Mouse (Mus musculus): ENCODE results near the gene Kcnj10. TPM values are rescaled to one million over a fixed set of nuclear protein-coding genes. Genes with fewer than 3 reads are reported as not detected.

Kcnj10 gene
- polyA plus RNA-seq, 1 experiment from 2014 or later, result 1.6 TPM

DNA sequence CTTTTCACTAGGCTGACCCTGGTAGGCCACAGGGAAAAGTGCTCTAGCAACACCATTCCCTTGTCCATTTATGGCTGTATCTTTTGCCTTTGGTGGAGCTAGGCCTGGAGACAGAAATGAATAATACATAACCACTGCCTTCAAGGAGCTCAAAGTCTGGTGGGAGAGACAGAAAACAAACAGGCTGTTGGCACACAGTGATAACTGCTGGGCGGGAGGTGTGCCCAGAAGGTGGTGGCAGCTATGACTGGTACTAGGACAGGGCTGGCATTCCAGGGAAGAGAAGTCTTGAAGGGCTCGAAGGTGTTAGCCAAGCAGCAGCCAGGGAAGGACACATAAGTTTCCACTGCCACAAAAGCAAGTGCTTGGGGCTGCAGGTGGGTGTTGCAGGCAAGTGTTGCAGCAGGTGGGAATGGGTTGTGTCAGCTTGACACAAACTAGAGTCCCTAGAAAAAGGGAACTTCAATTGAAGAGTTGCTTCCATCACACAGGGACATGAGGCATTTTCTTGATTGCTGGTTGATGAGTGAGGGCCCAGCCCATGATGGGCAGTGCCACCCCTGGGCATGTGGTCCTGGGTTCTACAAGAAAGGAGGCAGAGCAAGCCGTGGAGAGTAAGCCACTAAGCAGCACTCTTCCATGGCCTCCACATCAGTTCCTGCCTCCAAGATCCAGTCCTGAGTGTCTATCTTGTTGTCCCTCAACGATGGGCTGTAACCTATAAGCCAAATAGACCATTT is 72.7 kb downstream of the Kcnj10 start:
- H3K9me3 ChIP-seq (replicated peaks; ENCODE audit: control insufficient read depth, low read length), result no peaks in the 10 kb centered on the region
- H3K9ac ChIP-seq (ENCODE audit: low read length), result no peak overlapping the region
- WGBS, result 93% methylated on average over 4 of the region's 4 CpGs
- no peak for DNase-seq (ENCODE audit: low spot score)
- no peaks in the 10 kb centered on the region for H3K36me3 ChIP-seq (ENCODE audit: control insufficient read depth, insufficient read depth, low read length)
- H3K4me1 ChIP-seq (ENCODE audit: control insufficient read depth, insufficient read depth, low read length), result no peaks in the 10 kb centered on the region
- no peak overlapping the region for H3K27ac ChIP-seq (ENCODE audit: low read depth, low read length)
- H3K4me2 ChIP-seq (ENCODE audit: low read length), result no peak overlapping the region
- no peaks in the 10 kb centered on the region for H3K27me3 ChIP-seq (replicated peaks; ENCODE audit: control insufficient read depth, insufficient read depth, low read length)
- no peak overlapping the region for H3K4me3 ChIP-seq (ENCODE audit: low read depth, low read length)
- no peak for ATAC-seq

DNA sequence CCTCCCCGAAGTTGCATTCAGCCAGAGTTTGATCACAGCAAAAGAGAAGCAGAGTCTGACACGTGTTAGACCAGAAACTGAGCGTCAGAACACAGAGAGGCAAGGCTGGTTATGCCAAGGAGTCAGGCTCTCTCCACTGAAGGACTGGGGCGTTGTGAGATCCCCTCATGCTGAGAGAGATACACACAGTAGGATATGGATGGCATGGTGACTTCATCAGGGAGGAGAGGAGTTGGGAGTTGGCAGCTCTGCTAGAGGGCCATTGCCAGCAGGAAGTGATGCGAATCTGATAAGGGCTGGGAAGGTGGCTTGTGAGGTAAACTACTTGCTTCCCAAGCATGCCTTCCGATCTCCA is 73.2 kb downstream of the Kcnj10 start:
- H3K27ac ChIP-seq (ENCODE audit: low read depth, low read length), result no peak overlapping the region
- no peaks in the 10 kb centered on the region for H3K9me3 ChIP-seq (replicated peaks; ENCODE audit: control insufficient read depth, low read length)
- H3K27me3 ChIP-seq (replicated peaks; ENCODE audit: control insufficient read depth, insufficient read depth, low read length), result no peaks in the 10 kb centered on the region
- no peaks in the 10 kb centered on the region for H3K36me3 ChIP-seq (ENCODE audit: control insufficient read depth, insufficient read depth, low read length)
- WGBS, result 84% methylated on average over 6 of the region's 6 CpGs
- no peak for ATAC-seq
- no peaks in the 10 kb centered on the region for H3K4me1 ChIP-seq (ENCODE audit: control insufficient read depth, insufficient read depth, low read length)
- H3K4me2 ChIP-seq (ENCODE audit: low read length), result no peak overlapping the region
- no peak for DNase-seq (ENCODE audit: low spot score)
- H3K9ac ChIP-seq (ENCODE audit: low read length), result no peak overlapping the region
- no peak overlapping the region for H3K4me3 ChIP-seq (ENCODE audit: low read depth, low read length)

DNA sequence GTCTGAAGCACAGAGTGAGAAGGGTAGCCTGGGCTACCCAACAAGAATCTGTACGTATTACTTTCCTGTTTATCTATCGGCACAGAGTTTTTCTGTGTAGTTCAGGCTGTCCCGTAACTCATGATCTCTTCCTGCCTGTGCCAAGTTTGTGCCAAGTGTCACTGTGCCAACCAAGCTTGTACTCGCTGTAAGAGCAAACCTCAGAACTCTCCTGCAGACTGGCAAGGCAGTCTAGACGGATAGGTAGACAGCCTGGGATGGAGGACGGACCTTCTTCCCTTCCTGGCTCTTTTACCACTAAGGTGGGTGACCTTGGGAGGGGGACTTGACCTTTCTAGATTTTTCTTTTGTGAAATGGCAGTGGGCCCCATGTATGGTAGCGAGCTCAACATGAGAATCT is 74.1 kb downstream of the Kcnj10 start:
- Histone ChIP-seq H3K4me2 (ENCODE audit: low read length) (no peak overlapping the region), H3K27ac (ENCODE audit: low read depth, low read length) (no peak overlapping the region), H3K36me3 (ENCODE audit: control insufficient read depth, insufficient read depth, low read length) (no peaks in the 10 kb centered on the region), H3K4me3 (ENCODE audit: low read depth, low read length) (no peak overlapping the region), H3K9me3 (replicated peaks; ENCODE audit: control insufficient read depth, low read length) (no peaks in the 10 kb centered on the region), H3K4me1 (ENCODE audit: control insufficient read depth, insufficient read depth, low read length) (no peaks in the 10 kb centered on the region), H3K9ac (ENCODE audit: low read length) (no peak overlapping the region), H3K27me3 (replicated peaks; ENCODE audit: control insufficient read depth, insufficient read depth, low read length) (no peaks in the 10 kb centered on the region)
- DNase-seq (ENCODE audit: low spot score) (no peak), ATAC-seq (no peak)
- WGBS, result 89% methylated on average over 7 of the region's 7 CpGs

- ATAC-seq, result no peak
- 18% methylated on average over 6 of the region's 6 CpGs for WGBS
- no peak overlapping the region for H3K9ac ChIP-seq (ENCODE audit: low read length)
These were observed 77.2 kb downstream of the Kcnj10 start for GRCm38 (mm10) chr1:172418173-172418572.

DNA sequence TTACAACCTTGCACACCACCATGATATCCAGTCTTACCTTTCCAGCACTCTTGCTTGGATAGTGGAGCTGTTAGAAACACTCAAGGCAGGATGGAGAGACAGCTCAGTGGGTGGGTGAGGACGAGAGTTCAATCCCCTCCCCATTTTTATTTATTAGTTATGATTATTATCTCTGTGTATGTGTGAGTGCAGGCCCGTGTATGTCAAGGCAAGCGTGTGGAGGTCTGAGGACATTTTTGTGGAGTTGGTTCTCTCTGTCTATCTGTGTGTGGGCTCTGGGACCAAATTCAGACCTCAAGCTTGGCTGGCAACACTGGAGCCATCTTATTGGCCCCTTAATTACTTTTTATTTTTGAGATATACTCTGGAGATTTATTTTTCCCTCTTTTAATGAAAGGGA is 77.6 kb downstream of the Kcnj10 start:
- H3K27ac ChIP-seq (ENCODE audit: low read depth, low read length), result no peak overlapping the region
- H3K4me2 ChIP-seq (ENCODE audit: low read length), result no peak overlapping the region
- no peak for DNase-seq (ENCODE audit: low spot score)
- ATAC-seq, result no peak
- H3K9ac ChIP-seq (ENCODE audit: low read length), result no peak overlapping the region
- 71% methylated on average over 3 of the region's 3 CpGs for WGBS
- H3K36me3 ChIP-seq (ENCODE audit: control insufficient read depth, insufficient read depth, low read length), result no peaks in the 10 kb centered on the region
- no peaks in the 10 kb centered on the region for H3K27me3 ChIP-seq (replicated peaks; ENCODE audit: control insufficient read depth, insufficient read depth, low read length)
- H3K4me3 ChIP-seq (ENCODE audit: low read depth, low read length), result no peak overlapping the region
- H3K4me1 ChIP-seq (ENCODE audit: control insufficient read depth, insufficient read depth, low read length), result no peaks in the 10 kb centered on the region
- no peaks in the 10 kb centered on the region for H3K9me3 ChIP-seq (replicated peaks; ENCODE audit: control insufficient read depth, low read length)

More at GRCm38 (mm10) chr1:172418173-172418572, 77.2 kb downstream of the Kcnj10 start:
- H3K4me1 ChIP-seq (ENCODE audit: control insufficient read depth, insufficient read depth, low read length), result no peaks in the 10 kb centered on the region
- H3K27ac ChIP-seq (ENCODE audit: low read depth, low read length), result no peak overlapping the region
- no peaks in the 10 kb centered on the region for H3K36me3 ChIP-seq (ENCODE audit: control insufficient read depth, insufficient read depth, low read length)
- H3K27me3 ChIP-seq (replicated peaks; ENCODE audit: control insufficient read depth, insufficient read depth, low read length), result no peaks in the 10 kb centered on the region
- no peaks in the 10 kb centered on the region for H3K9me3 ChIP-seq (replicated peaks; ENCODE audit: control insufficient read depth, low read length)
- H3K4me3 ChIP-seq (ENCODE audit: low read depth, low read length), result no peak overlapping the region
- no peak overlapping the region for H3K4me2 ChIP-seq (ENCODE audit: low read length)
- no peak for DNase-seq (ENCODE audit: low spot score)

DNA sequence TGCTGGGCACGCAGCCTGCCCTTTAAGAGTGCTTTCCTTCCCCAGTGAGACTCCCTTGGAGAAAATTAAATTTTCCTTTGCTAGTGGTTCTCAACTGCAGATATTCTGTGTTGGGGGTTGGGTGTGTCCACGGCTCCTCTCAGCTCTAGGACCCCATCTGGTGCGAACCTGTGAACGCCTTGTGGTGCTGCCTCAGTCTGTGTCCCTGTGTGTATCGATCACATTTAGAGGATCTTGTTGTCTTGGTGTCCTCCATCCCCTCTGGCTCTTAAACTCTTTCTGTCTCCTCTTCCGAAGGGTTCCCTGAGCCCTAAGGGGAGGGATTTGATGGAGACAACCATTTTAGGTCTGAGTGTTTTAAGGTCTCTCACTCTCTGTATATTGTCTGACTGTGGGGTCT is 79.2 kb downstream of the Kcnj10 start:
- Histone ChIP-seq H3K4me2 (ENCODE audit: low read length) (no peak overlapping the region), H3K4me3 (ENCODE audit: low read depth, low read length) (no peak overlapping the region), H3K9me3 (replicated peaks; ENCODE audit: control insufficient read depth, low read length) (no peaks in the 10 kb centered on the region), H3K9ac (ENCODE audit: low read length) (no peak overlapping the region), H3K27me3 (replicated peaks; ENCODE audit: control insufficient read depth, insufficient read depth, low read length) (no peaks in the 10 kb centered on the region), H3K36me3 (ENCODE audit: control insufficient read depth, insufficient read depth, low read length) (no peaks in the 10 kb centered on the region), H3K4me1 (ENCODE audit: control insufficient read depth, insufficient read depth, low read length) (no peaks in the 10 kb centered on the region), H3K27ac (ENCODE audit: low read depth, low read length) (no peak overlapping the region)
- DNase-seq (ENCODE audit: low spot score) (no peak), ATAC-seq (no peak)
- WGBS, result 89% methylated on average over 6 of the region's 6 CpGs

GRCm38 (mm10) chr1:172423393-172423792 is 82.4 kb downstream of the Kcnj10 start:
- 73% methylated on average over 1 of the region's 1 CpGs for WGBS
- no peaks in the 10 kb centered on the region for H3K4me1 ChIP-seq (ENCODE audit: control insufficient read depth, insufficient read depth, low read length)
- no peak for ATAC-seq

More at GRCm38 (mm10) chr1:172423393-172423792, 82.4 kb downstream of the Kcnj10 start:
- no peak overlapping the region for H3K27ac ChIP-seq (ENCODE audit: low read depth, low read length)
- no peak overlapping the region for H3K4me3 ChIP-seq (ENCODE audit: low read depth, low read length)
- H3K9ac ChIP-seq (ENCODE audit: low read length), result no peak overlapping the region
- no peak for DNase-seq (ENCODE audit: low spot score)
- no peaks in the 10 kb centered on the region for H3K27me3 ChIP-seq (replicated peaks; ENCODE audit: control insufficient read depth, insufficient read depth, low read length)
- H3K9me3 ChIP-seq (replicated peaks; ENCODE audit: control insufficient read depth, low read length), result no peaks in the 10 kb centered on the region
- no peaks in the 10 kb centered on the region for H3K36me3 ChIP-seq (ENCODE audit: control insufficient read depth, insufficient read depth, low read length)
- no peak overlapping the region for H3K4me2 ChIP-seq (ENCODE audit: low read length)

Other genes with a start within 250 kb of the Kcnj10 start
- gene Pex19, start 214.5 kb upstream of the Kcnj10 start, polyA plus RNA-seq (2014; fragmentation: Nextera tagmentation; extraction: Ambion mirVana), result 159 TPM in 2 replicates
- 76.1 and 83.1 TPM in 2 replicates for gene Dcaf8, start 193.1 kb upstream of the Kcnj10 start, polyA plus RNA-seq (2014; fragmentation: Nextera tagmentation; extraction: Ambion mirVana)
- gene Pea15a, start 134.4 kb upstream of the Kcnj10 start, polyA plus RNA-seq (2014; fragmentation: Nextera tagmentation; extraction: Ambion mirVana), result 433 and 436 TPM in 2 replicates
- 3.8 and 4.0 TPM in 2 replicates for gene Casq1, start 121.3 kb upstream of the Kcnj10 start, polyA plus RNA-seq (2014; fragmentation: Nextera tagmentation; extraction: Ambion mirVana)
- 0.08 and 0.12 TPM in 2 replicates for gene Atp1a4, start 82.8 kb upstream of the Kcnj10 start, polyA plus RNA-seq (2014; fragmentation: Nextera tagmentation; extraction: Ambion mirVana)
- gene Igsf8, start 79.6 kb upstream of the Kcnj10 start, polyA plus RNA-seq (2014; fragmentation: Nextera tagmentation; extraction: Ambion mirVana), result 132 and 147 TPM in 2 replicates
- 12.9 and 19.8 TPM in 2 replicates for gene Atp1a2, start 43.1 kb upstream of the Kcnj10 start, polyA plus RNA-seq (2014; fragmentation: Nextera tagmentation; extraction: Ambion mirVana)
- 1.3 and 1.5 TPM in 2 replicates for gene Kcnj9, start 11.9 kb upstream of the Kcnj10 start, polyA plus RNA-seq (2014; fragmentation: Nextera tagmentation; extraction: Ambion mirVana)
- 4.8 and 5.1 TPM in 2 replicates for gene Pigm, start 35.3 kb downstream of the Kcnj10 start, polyA plus RNA-seq (2014; fragmentation: Nextera tagmentation; extraction: Ambion mirVana)
- 0.16 and 0.34 TPM in 2 replicates for gene Slamf9, start 134.1 kb downstream of the Kcnj10 start, polyA plus RNA-seq (2014; fragmentation: Nextera tagmentation; extraction: Ambion mirVana)
- gene Igsf9, start 140.6 kb downstream of the Kcnj10 start, polyA plus RNA-seq (2014; fragmentation: Nextera tagmentation; extraction: Ambion mirVana), result 23.5 and 37.8 TPM in 2 replicates
- 40.4 and 53.3 TPM in 2 replicates for gene Tagln2, start 158.8 kb downstream of the Kcnj10 start, polyA plus RNA-seq (2014; fragmentation: Nextera tagmentation; extraction: Ambion mirVana)
- 2.4 and 3.3 TPM in 2 replicates for gene Cfap45, start 179.6 kb downstream of the Kcnj10 start, polyA plus RNA-seq (2014; fragmentation: Nextera tagmentation; extraction: Ambion mirVana)
- gene Vsig8, start 214.7 kb downstream of the Kcnj10 start, polyA plus RNA-seq (2014; fragmentation: Nextera tagmentation; extraction: Ambion mirVana), result 0.11 and 0.28 TPM in 2 replicates
- gene Slamf8, start 249.4 kb downstream of the Kcnj10 start, polyA plus RNA-seq (2014; fragmentation: Nextera tagmentation; extraction: Ambion mirVana), result not detected in 2 replicates